Mouse (Mus musculus): ENCODE measurements around the gene Kcnk2. TPM values are rescaled to one million over a fixed set of nuclear protein-coding genes. Genes with fewer than 3 reads are reported as not detected.
A peak's percentile ranks its signal among the peaks of the same experiment; 100 is the strongest.

The Kcnk2 gene
- polyA plus RNA-seq, 1 experiment from 2014 or later: 6.2 TPM

- Histone ChIP-seq H3K27me3 (ENCODE audit: control insufficient read depth, insufficient read depth, low read length) (no peaks in the 10 kb centered on the region), H3K9me3 (replicated peaks; ENCODE audit: control insufficient read depth, low read length) (no peaks in the 10 kb centered on the region), H3K4me1 (ENCODE audit: control insufficient read depth, insufficient read depth, low read length) (no peaks in the 10 kb centered on the region), H3K36me3 (replicated peaks; ENCODE audit: control insufficient read depth, insufficient read depth, low read depth, low read length) (no peaks in the 10 kb centered on the region), H3K9ac (replicated peaks; ENCODE audit: low read length) (no peak overlapping the region), H3K4me2 (ENCODE audit: low read depth, low read length) (no peak overlapping the region), H3K4me3 (ENCODE audit: low read depth, low read length) (no peak overlapping the region), H3K27ac (replicated peaks; ENCODE audit: low read depth, low read length) (no peak overlapping the region)
- DNase-seq (ENCODE audit: low spot score): no peak
- WGBS: 85% methylated on average over 12 of the region's 12 CpGs
- ATAC-seq (replicated peaks; ENCODE audit: insufficient number of reproducible peaks, low FRiP score, low TSS enrichment, low read depth): 0 out of 2 replicates have a peak, but pooled peaks have one; percentile 29
Measured at GRCm38 (mm10) chr1:189209029-189209714, 192.9 kb downstream of the Kcnk2 start.

- no peak overlapping the region for H3K4me3 ChIP-seq (ENCODE audit: low read depth, low read length)
- H3K27ac ChIP-seq (replicated peaks; ENCODE audit: low read depth, low read length): no peak overlapping the region
- WGBS: 93% methylated on average over 9 of the region's 9 CpGs
- ATAC-seq (replicated peaks; ENCODE audit: insufficient number of reproducible peaks, low FRiP score, low TSS enrichment, low read depth): no peak
- no peak overlapping the region for H3K4me2 ChIP-seq (ENCODE audit: low read depth, low read length)
- no peak overlapping the region for H3K9ac ChIP-seq (replicated peaks; ENCODE audit: low read length)
- no peaks in the 10 kb centered on the region for H3K36me3 ChIP-seq (replicated peaks; ENCODE audit: control insufficient read depth, insufficient read depth, low read depth, low read length)
- H3K9me3 ChIP-seq (replicated peaks; ENCODE audit: control insufficient read depth, low read length): no peaks in the 10 kb centered on the region
- no peak for DNase-seq (ENCODE audit: low spot score)
- H3K4me1 ChIP-seq (ENCODE audit: control insufficient read depth, insufficient read depth, low read length): no peaks in the 10 kb centered on the region
- H3K27me3 ChIP-seq (ENCODE audit: control insufficient read depth, insufficient read depth, low read length): no peaks in the 10 kb centered on the region
Measured at GRCm38 (mm10) chr1:189208605-189209004, 193.5 kb downstream of the Kcnk2 start.

DNA sequence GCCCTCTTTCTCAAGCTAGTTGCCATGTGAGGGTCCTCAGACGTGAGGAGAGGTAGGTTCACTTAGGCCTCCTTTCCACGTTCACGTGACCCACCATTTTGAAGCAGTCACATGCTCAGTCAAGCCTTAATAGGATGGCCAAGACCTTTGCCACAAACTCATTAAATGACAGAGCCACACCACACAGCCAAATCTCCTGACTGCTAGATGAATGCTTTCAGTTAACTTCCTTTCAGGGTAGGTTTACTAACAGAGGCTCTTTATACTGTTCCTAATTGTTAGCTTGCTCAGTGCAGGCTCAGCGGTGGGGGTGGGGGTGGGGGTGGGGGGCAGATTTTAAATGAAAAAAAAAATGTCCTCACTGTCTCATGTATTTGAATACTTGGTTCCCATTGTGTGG is 206.3 kb downstream of the Kcnk2 start:
- ATAC-seq (replicated peaks; ENCODE audit: insufficient number of reproducible peaks, low FRiP score, low TSS enrichment, low read depth) (no peak), DNase-seq (ENCODE audit: low spot score) (no peak)
- Histone ChIP-seq H3K27me3 (ENCODE audit: control insufficient read depth, insufficient read depth, low read length) (no peaks in the 10 kb centered on the region), H3K27ac (replicated peaks; ENCODE audit: low read depth, low read length) (no peak overlapping the region), H3K9ac (replicated peaks; ENCODE audit: low read length) (no peak overlapping the region), H3K4me2 (ENCODE audit: low read depth, low read length) (no peak overlapping the region), H3K4me1 (ENCODE audit: control insufficient read depth, insufficient read depth, low read length) (no peaks in the 10 kb centered on the region), H3K4me3 (ENCODE audit: low read depth, low read length) (no peak overlapping the region), H3K36me3 (replicated peaks; ENCODE audit: control insufficient read depth, insufficient read depth, low read depth, low read length) (no peaks in the 10 kb centered on the region), H3K9me3 (replicated peaks; ENCODE audit: control insufficient read depth, low read length) (no peaks in the 10 kb centered on the region)
- WGBS: 49% methylated on average over 4 of the region's 4 CpGs

GRCm38 (mm10) chr1:189187737-189188390 is 214.2 kb downstream of the Kcnk2 start:
- peak; percentile 6 for DNase-seq (ENCODE audit: low spot score)
- no peaks in the 10 kb centered on the region for H3K27me3 ChIP-seq (ENCODE audit: control insufficient read depth, insufficient read depth, low read length)
- ATAC-seq (replicated peaks; ENCODE audit: insufficient number of reproducible peaks, low FRiP score, low TSS enrichment, low read depth): no peak
- H3K9ac ChIP-seq (replicated peaks; ENCODE audit: low read length): no peak overlapping the region
- H3K4me1 ChIP-seq (ENCODE audit: control insufficient read depth, insufficient read depth, low read length): no peaks in the 10 kb centered on the region
- H3K36me3 ChIP-seq (replicated peaks; ENCODE audit: control insufficient read depth, insufficient read depth, low read depth, low read length): no peaks in the 10 kb centered on the region
- no peak overlapping the region for H3K27ac ChIP-seq (replicated peaks; ENCODE audit: low read depth, low read length)
- H3K9me3 ChIP-seq (replicated peaks; ENCODE audit: control insufficient read depth, low read length): no peaks in the 10 kb centered on the region
- no peak overlapping the region for H3K4me2 ChIP-seq (ENCODE audit: low read depth, low read length)
- WGBS: 77% methylated on average over 12 of the region's 12 CpGs
- no peak overlapping the region for H3K4me3 ChIP-seq (ENCODE audit: low read depth, low read length)

GRCm38 (mm10) chr1:189185206-189185750 is 216.8 kb downstream of the Kcnk2 start:
- DNase-seq (ENCODE audit: low spot score) (no peak), ATAC-seq (replicated peaks; ENCODE audit: insufficient number of reproducible peaks, low FRiP score, low TSS enrichment, low read depth) (0 out of 2 replicates have a peak, but pooled peaks have one; percentile 48)
- 37% methylated on average over 7 of the region's 7 CpGs for WGBS
- H3K4me3 ChIP-seq (ENCODE audit: low read depth, low read length): no peak overlapping the region
- no peak overlapping the region for H3K9ac ChIP-seq (replicated peaks; ENCODE audit: low read length)
- no peak overlapping the region for H3K27ac ChIP-seq (replicated peaks; ENCODE audit: low read depth, low read length)
- no peaks in the 10 kb centered on the region for H3K4me1 ChIP-seq (ENCODE audit: control insufficient read depth, insufficient read depth, low read length)
- H3K4me2 ChIP-seq (ENCODE audit: low read depth, low read length): no peak overlapping the region
- no peaks in the 10 kb centered on the region for H3K36me3 ChIP-seq (replicated peaks; ENCODE audit: control insufficient read depth, insufficient read depth, low read depth, low read length)
- H3K27me3 ChIP-seq (ENCODE audit: control insufficient read depth, insufficient read depth, low read length): no peaks in the 10 kb centered on the region
- no peaks in the 10 kb centered on the region for H3K9me3 ChIP-seq (replicated peaks; ENCODE audit: control insufficient read depth, low read length)

DNA sequence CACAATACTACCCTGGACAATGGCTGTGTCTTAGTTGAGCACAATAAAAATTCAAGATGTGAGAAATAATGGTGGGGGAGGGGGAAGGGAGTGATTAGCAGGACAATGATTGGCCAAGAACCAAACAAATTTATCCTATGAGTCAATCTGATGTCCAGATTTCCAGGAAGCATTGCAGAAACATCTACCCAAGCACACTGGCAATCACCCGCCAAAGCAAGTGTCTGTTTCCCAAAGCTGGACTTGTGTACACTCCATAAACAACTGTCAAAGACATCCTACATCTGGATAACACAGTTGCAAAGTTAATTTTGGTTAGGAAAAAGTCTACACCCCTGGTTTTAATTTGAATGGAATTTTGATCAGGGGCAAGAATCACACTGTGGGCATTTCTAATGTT is 224.3 kb downstream of the Kcnk2 start:
- no peak for DNase-seq (ENCODE audit: low spot score)
- WGBS: 93% methylated on average over 1 of the region's 1 CpGs

GRCm38 (mm10) chr1:189173479-189173878 is 228.6 kb downstream of the Kcnk2 start:
- no peak for ATAC-seq (replicated peaks; ENCODE audit: insufficient number of reproducible peaks, low FRiP score, low TSS enrichment, low read depth)
- H3K4me1 ChIP-seq (ENCODE audit: control insufficient read depth, insufficient read depth, low read length): no peaks in the 10 kb centered on the region
- no peak overlapping the region for H3K4me3 ChIP-seq (ENCODE audit: low read depth, low read length)
- no peaks in the 10 kb centered on the region for H3K27me3 ChIP-seq (ENCODE audit: control insufficient read depth, insufficient read depth, low read length)
- no peaks in the 10 kb centered on the region for H3K9me3 ChIP-seq (replicated peaks; ENCODE audit: control insufficient read depth, low read length)
- H3K36me3 ChIP-seq (replicated peaks; ENCODE audit: control insufficient read depth, insufficient read depth, low read depth, low read length): no peaks in the 10 kb centered on the region
- no peak overlapping the region for H3K9ac ChIP-seq (replicated peaks; ENCODE audit: low read length)
- no peak overlapping the region for H3K27ac ChIP-seq (replicated peaks; ENCODE audit: low read depth, low read length)
- WGBS: 76% methylated on average over 8 of the region's 8 CpGs
- no peak for DNase-seq (ENCODE audit: low spot score)
- no peak overlapping the region for H3K4me2 ChIP-seq (ENCODE audit: low read depth, low read length)

More for the DNA sequence above, 224.3 kb downstream of the Kcnk2 start:
- H3K27me3 ChIP-seq (ENCODE audit: control insufficient read depth, insufficient read depth, low read length): no peaks in the 10 kb centered on the region
- H3K27ac ChIP-seq (replicated peaks; ENCODE audit: low read depth, low read length): no peak overlapping the region
- no peak for ATAC-seq (replicated peaks; ENCODE audit: insufficient number of reproducible peaks, low FRiP score, low TSS enrichment, low read depth)
- H3K9me3 ChIP-seq (replicated peaks; ENCODE audit: control insufficient read depth, low read length): no peaks in the 10 kb centered on the region
- H3K4me1 ChIP-seq (ENCODE audit: control insufficient read depth, insufficient read depth, low read length): no peaks in the 10 kb centered on the region
- no peak overlapping the region for H3K4me2 ChIP-seq (ENCODE audit: low read depth, low read length)
- H3K36me3 ChIP-seq (replicated peaks; ENCODE audit: control insufficient read depth, insufficient read depth, low read depth, low read length): no peaks in the 10 kb centered on the region
- no peak overlapping the region for H3K4me3 ChIP-seq (ENCODE audit: low read depth, low read length)
- H3K9ac ChIP-seq (replicated peaks; ENCODE audit: low read length): no peak overlapping the region

- no peak overlapping the region for H3K9ac ChIP-seq (replicated peaks; ENCODE audit: low read length)
- H3K4me1 ChIP-seq (ENCODE audit: control insufficient read depth, insufficient read depth, low read length): no peaks in the 10 kb centered on the region
- no peak overlapping the region for H3K27ac ChIP-seq (replicated peaks; ENCODE audit: low read depth, low read length)
- ATAC-seq (replicated peaks; ENCODE audit: insufficient number of reproducible peaks, low FRiP score, low TSS enrichment, low read depth) (no peak), DNase-seq (ENCODE audit: low spot score) (no peak)
- no peaks in the 10 kb centered on the region for H3K36me3 ChIP-seq (replicated peaks; ENCODE audit: control insufficient read depth, insufficient read depth, low read depth, low read length)
- no peak overlapping the region for H3K4me3 ChIP-seq (ENCODE audit: low read depth, low read length)
- no peak overlapping the region for H3K4me2 ChIP-seq (ENCODE audit: low read depth, low read length)
- WGBS: 67% methylated on average over 4 of the region's 4 CpGs
- no peaks in the 10 kb centered on the region for H3K27me3 ChIP-seq (ENCODE audit: control insufficient read depth, insufficient read depth, low read length)
- H3K9me3 ChIP-seq (replicated peaks; ENCODE audit: control insufficient read depth, low read length): no peaks in the 10 kb centered on the region
Measured at GRCm38 (mm10) chr1:189171138-189171537, 230.9 kb downstream of the Kcnk2 start.

Measured in embryonic facial prominence, embryonic 11.5 days (tissue).